Mouse (Mus musculus): ENCODE measurements around the gene Aamp. TPM values are rescaled to one million over a fixed set of nuclear protein-coding genes. Genes with fewer than 3 reads are reported as not detected.

The Aamp gene
- polyA plus RNA-seq, 1 experiment from 2014 or later = 212 TPM

DNA sequence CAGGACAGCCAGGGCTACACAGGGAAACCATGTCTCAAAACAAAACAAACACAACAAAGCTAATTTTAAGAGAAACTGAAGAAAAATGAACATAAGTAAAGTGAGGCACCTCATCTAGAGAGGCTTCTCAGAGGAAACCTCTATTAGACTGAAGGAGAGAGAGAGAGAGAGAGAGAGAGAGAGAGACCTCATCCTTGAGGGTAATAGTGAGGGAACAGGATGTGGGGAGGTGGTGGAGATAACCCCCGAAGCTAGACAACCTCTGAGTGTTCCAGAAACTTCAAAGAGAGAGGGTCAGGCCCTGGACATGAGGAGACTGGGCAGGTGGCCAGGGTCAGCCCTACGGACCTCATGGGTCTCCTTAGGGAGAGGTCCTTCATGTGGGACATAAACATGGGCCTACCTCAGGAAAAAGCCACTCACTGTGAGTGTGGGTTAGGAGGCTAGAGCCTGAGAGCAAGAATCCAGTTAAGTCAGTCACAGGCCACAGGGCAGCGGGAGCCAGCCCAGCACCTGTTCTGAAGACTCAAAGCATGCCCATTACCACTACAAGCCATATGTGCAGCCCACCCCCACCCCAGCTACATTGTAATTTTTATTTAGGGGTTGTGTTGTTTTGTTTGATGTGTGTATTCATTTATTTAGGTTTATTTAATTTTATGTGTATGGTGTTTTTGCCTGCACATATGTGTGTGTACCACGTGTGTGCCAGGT, 31.7 kb upstream of the Aamp start:
- H3K27me3 ChIP-seq (ENCODE audit: control insufficient read depth, insufficient read depth, low read depth, low read length) = no peaks in the 10 kb centered on the region
- H3K36me3 ChIP-seq (ENCODE audit: control insufficient read depth, insufficient read depth, low read length) = no peaks in the 10 kb centered on the region
- no peak for ATAC-seq
- no peaks in the 10 kb centered on the region for H3K9me3 ChIP-seq (replicated peaks; ENCODE audit: control insufficient read depth, low read length, poor library complexity, severe bottlenecking)
- 85% methylated on average over 4 of the region's 4 CpGs for WGBS
- no peaks in the 10 kb centered on the region for H3K4me1 ChIP-seq (ENCODE audit: control insufficient read depth, insufficient read depth, low read length)
- H3K4me2 ChIP-seq (ENCODE audit: low read length) = no peak overlapping the region
- no peak overlapping the region for H3K27ac ChIP-seq (ENCODE audit: low read length)
- no peak overlapping the region for H3K4me3 ChIP-seq (ENCODE audit: low read depth, low read length)
- H3K9ac ChIP-seq (ENCODE audit: low read depth, low read length) = no peak overlapping the region

DNA sequence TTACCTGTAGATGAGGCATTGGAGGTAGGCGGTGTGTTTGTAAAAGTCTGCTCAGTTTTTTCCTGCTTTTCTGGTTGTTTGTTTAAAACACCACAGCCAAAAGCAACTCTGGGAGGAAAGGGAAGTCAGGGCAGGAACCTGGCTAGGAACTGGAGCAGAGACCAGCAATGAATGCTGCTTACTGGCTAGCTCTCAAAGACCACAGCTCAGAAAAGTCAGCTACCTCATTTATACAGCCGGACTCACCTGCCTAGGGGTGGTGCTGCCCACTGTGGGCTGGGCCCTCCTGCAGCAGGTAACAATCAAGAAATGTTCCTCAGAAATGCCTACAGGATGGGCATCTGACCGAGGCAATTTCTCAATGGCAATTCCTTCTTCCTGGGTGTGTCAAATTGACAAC, 30.3 kb upstream of the Aamp start:
- Histone ChIP-seq H3K27ac (ENCODE audit: low read length) (no peak overlapping the region), H3K9ac (ENCODE audit: low read depth, low read length) (no peak overlapping the region), H3K27me3 (ENCODE audit: control insufficient read depth, insufficient read depth, low read depth, low read length) (no peaks in the 10 kb centered on the region), H3K9me3 (replicated peaks; ENCODE audit: control insufficient read depth, low read length, poor library complexity, severe bottlenecking) (no peaks in the 10 kb centered on the region), H3K36me3 (ENCODE audit: control insufficient read depth, insufficient read depth, low read length) (no peaks in the 10 kb centered on the region), H3K4me3 (ENCODE audit: low read depth, low read length) (no peak overlapping the region), H3K4me1 (ENCODE audit: control insufficient read depth, insufficient read depth, low read length) (no peaks in the 10 kb centered on the region), H3K4me2 (ENCODE audit: low read length) (no peak overlapping the region)
- no peak for ATAC-seq
- WGBS = 89% methylated on average over 3 of the region's 3 CpGs

DNA sequence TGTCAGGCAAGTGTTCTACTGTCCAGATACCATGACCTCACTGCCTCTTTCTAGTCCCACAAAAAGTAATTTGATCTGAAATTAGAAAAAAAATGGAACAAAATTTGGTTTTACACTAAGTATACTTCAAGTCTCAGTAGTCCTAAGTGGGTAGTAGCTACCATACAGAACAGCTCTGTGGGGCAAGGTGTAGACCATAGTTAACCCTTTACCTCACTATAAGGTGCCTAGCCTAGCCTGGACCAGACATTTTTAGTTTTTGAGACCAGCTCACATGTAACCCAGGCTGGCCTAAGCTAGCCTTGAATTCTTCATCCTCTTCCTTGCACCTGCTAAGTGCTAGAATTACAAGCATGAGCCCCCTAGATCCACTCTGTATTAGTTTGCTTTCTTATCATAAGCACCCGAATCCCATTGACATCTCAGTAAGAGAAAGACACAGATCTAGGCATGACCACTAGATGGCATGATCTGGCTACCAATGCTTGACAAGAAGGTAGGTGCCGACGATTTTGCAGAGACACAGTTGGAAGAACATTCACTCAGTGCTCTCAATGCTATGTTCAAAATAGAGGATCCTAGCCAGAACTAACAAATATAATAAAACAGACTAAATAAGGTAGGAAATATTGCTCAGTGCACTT, 28.6 kb upstream of the Aamp start:
- H3K4me2 ChIP-seq (ENCODE audit: low read length) = no peak overlapping the region
- no peaks in the 10 kb centered on the region for H3K36me3 ChIP-seq (ENCODE audit: control insufficient read depth, insufficient read depth, low read length)
- H3K27me3 ChIP-seq (ENCODE audit: control insufficient read depth, insufficient read depth, low read depth, low read length) = no peaks in the 10 kb centered on the region
- WGBS = 6% methylated on average over 3 of the region's 3 CpGs
- H3K9me3 ChIP-seq (replicated peaks; ENCODE audit: control insufficient read depth, low read length, poor library complexity, severe bottlenecking) = no peaks in the 10 kb centered on the region
- no peak overlapping the region for H3K27ac ChIP-seq (ENCODE audit: low read length)
- ATAC-seq = peak; percentile 57
- no peak overlapping the region for H3K9ac ChIP-seq (ENCODE audit: low read depth, low read length)
- H3K4me3 ChIP-seq (ENCODE audit: low read depth, low read length) = no peak overlapping the region
- H3K4me1 ChIP-seq (ENCODE audit: control insufficient read depth, insufficient read depth, low read length) = no peaks in the 10 kb centered on the region

DNA sequence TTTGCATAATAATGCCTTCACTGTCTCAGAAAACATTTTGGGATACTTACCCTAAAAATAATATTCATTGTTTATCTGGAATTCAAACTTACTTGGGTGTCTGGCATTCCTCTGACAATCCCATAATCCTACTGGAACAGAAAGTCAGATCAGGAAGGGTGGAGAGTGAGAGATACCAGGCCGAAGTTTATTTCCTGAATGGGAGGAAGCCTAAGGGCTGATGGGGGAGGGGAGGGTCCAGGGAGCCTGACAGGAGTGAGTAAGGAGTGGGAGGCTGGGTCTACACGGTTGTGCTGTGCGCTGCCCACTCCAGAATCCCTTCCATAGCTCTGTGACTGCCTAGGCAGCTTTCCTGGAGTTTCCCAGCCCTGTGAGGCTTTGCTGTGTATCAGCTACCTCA, 25.2 kb upstream of the Aamp start:
- H3K27me3 ChIP-seq (ENCODE audit: control insufficient read depth, insufficient read depth, low read depth, low read length) = 0 out of 2 replicates have a peak, but pooled peaks cover 2% of the 10 kb centered on the region
- H3K9ac ChIP-seq (ENCODE audit: low read depth, low read length) = no peak overlapping the region
- no peaks in the 10 kb centered on the region for H3K36me3 ChIP-seq (ENCODE audit: control insufficient read depth, insufficient read depth, low read length)
- H3K4me1 ChIP-seq (ENCODE audit: control insufficient read depth, insufficient read depth, low read length) = no peaks in the 10 kb centered on the region
- no peaks in the 10 kb centered on the region for H3K9me3 ChIP-seq (replicated peaks; ENCODE audit: control insufficient read depth, low read length, poor library complexity, severe bottlenecking)
- H3K27ac ChIP-seq (ENCODE audit: low read length) = no peak overlapping the region
- no peak for ATAC-seq
- WGBS = 55% methylated on average over 3 of the region's 3 CpGs
- H3K4me3 ChIP-seq (ENCODE audit: low read depth, low read length) = no peak overlapping the region
- H3K4me2 ChIP-seq (ENCODE audit: low read length) = no peak overlapping the region

DNA sequence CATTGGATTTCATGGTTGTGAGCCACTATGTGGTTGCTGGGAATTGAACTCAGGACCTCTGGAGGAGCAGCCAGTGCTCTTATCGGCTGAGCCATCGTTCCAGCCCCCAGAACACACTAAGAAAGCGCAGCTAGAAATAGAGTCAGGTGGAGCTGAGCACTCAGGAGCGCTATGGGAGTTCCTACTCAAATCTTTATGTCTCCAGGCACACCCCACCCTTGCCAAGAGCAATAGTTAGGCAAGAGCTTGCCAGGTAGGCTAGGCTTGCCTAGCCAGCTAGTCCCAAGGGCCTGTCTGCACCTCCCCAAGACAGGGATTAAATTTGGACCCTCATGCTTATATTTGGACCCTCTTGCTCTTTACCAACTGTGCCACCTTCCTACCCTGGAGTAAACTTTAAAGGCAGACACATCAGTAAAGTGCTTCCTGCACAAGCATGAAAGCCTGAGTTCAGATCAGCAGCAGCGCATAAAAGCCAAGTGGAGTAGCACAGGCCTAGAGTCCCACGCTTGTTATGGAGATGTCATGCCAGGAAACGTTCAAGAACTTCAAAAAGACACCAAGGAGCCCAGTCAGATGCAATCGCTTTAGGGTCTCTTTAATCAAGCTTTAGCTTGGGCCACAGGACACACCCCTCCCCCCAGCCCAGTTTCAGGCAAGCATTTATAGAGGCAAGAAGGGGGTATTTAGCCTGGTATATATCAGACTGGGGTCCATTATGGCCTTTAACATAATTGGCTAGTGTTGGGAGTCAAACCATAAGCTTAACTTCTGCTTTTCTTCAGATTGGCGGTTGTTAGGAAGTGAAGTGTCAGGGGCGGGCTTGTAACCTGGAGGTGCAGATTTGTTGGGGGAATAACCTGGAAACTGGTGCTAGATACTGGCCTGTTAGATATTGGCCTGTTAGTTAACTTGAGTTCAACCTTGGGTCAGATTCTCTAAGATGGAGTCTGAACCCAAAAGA, 23.7 kb upstream of the Aamp start:
- H3K9ac ChIP-seq (ENCODE audit: low read depth, low read length) = no peak overlapping the region
- H3K4me3 ChIP-seq (ENCODE audit: low read depth, low read length) = no peak overlapping the region
- H3K36me3 ChIP-seq (ENCODE audit: control insufficient read depth, insufficient read depth, low read length) = no peaks in the 10 kb centered on the region
- no peak overlapping the region for H3K4me2 ChIP-seq (ENCODE audit: low read length)
- whole genome bisulfite sequencing = 84% methylated on average over 10 of the region's 10 CpGs
- H3K4me1 ChIP-seq (ENCODE audit: control insufficient read depth, insufficient read depth, low read length) = peaks cover 9% of the 10 kb centered on the region
- peaks cover 8% of the 10 kb centered on the region; the same call in 1 of the 2 replicates for H3K27me3 ChIP-seq (ENCODE audit: control insufficient read depth, insufficient read depth, low read depth, low read length)
- no peak for ATAC-seq
- H3K27ac ChIP-seq (ENCODE audit: low read length) = no peak overlapping the region
- H3K9me3 ChIP-seq (replicated peaks; ENCODE audit: control insufficient read depth, low read length, poor library complexity, severe bottlenecking) = no peaks in the 10 kb centered on the region

DNA sequence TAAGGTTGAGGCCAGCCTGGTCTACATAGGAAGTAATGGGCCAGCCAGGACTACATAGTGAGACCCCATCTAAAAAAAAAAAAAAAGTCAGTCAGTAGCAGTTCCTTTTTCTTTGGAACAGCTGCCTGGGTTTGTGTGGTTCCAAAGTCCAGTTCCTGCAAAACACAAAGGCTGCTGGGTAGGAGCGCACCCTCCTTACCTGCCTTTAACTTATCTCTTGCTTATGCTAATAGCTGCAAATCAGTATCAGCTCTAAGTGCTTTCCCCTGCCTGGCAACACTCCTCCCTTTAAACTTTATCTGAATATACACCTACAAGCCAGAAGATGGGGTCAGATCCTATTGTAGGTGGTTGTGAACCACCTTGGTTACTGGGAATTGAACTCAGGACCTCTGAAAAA, 22.6 kb upstream of the Aamp start:
- Histone ChIP-seq H3K4me3 (ENCODE audit: low read depth, low read length) (no peak overlapping the region), H3K27ac (ENCODE audit: low read length) (no peak overlapping the region), H3K4me2 (ENCODE audit: low read length) (no peak overlapping the region), H3K27me3 (ENCODE audit: control insufficient read depth, insufficient read depth, low read depth, low read length) (peaks cover 15% of the 10 kb centered on the region), H3K36me3 (ENCODE audit: control insufficient read depth, insufficient read depth, low read length) (no peaks in the 10 kb centered on the region), H3K9ac (ENCODE audit: low read depth, low read length) (no peak overlapping the region), H3K4me1 (ENCODE audit: control insufficient read depth, insufficient read depth, low read length) (peaks cover 9% of the 10 kb centered on the region), H3K9me3 (replicated peaks; ENCODE audit: control insufficient read depth, low read length, poor library complexity, severe bottlenecking) (no peaks in the 10 kb centered on the region)
- WGBS = 100% methylated on average over 1 of the region's 1 CpGs
- ATAC-seq = no peak

DNA sequence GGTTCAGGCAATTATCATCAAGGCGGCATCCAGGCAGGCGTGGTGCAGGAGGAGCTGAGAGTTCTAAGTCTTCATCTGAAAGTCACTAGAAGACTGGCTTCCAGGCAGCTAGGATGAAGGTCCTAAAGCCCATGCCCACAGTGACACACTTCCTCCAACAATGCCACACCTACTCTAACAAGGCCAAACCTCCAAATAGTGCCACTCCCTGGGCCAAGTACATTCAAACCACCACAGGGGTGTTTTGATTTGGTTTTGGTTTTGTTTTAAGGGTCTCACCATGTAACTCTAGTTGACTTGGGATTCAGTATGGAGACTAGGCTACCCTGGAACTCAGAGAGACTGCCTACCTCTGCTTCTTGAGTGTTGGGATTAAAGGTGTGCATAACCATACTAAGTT, 21.0 kb upstream of the Aamp start, which contains the start of gene Tmbim1:
Gene Tmbim1 (minus strand): TSS at position 101 of the 400 bp plus-strand sequence.
- H3K4me1 ChIP-seq (ENCODE audit: control insufficient read depth, insufficient read depth, low read length) = peaks cover 9% of the 10 kb centered on the region
- ATAC-seq = no peak
- no peak within 1 kb of the TSS for H3K4me3 ChIP-seq (ENCODE audit: low read depth, low read length)
- no peak within 1 kb of the TSS for H3K4me2 ChIP-seq (ENCODE audit: low read length)
- WGBS = 84% methylated on average over 2 of the region's 2 CpGs
- H3K9ac ChIP-seq (ENCODE audit: low read depth, low read length) = no peak within 1 kb of the TSS
- no peaks in the 10 kb centered on the region for H3K36me3 ChIP-seq (ENCODE audit: control insufficient read depth, insufficient read depth, low read length)
- H3K9me3 ChIP-seq (replicated peaks; ENCODE audit: control insufficient read depth, low read length, poor library complexity, severe bottlenecking) = no peaks in the 10 kb centered on the region
- peaks cover 15% of the 10 kb centered on the region for H3K27me3 ChIP-seq (ENCODE audit: control insufficient read depth, insufficient read depth, low read depth, low read length)
- no peak within 1 kb of the TSS for H3K27ac ChIP-seq (ENCODE audit: low read length)

DNA sequence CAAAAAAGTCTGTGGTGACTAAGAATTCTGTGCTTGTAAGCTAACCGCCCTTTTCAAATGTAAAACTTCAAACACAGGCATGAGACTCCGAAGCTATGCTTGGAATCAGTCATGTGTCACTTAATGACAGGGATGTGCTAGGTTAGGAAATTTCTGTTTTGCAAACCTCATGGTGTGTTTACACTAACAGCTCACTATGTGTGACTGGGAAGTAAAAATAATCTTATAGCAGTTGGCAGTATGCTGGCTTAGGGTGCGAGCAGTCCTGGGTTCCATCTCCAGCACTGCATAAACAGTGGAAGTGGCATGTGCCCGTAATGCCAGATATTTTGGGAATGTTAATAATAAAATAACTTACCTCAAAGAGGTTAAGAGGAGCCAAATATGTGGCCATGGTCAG, 20.4 kb upstream of the Aamp start:
- 82% methylated on average over 4 of the region's 4 CpGs for WGBS

More for the DNA sequence above, 20.4 kb upstream of the Aamp start:
- no peaks in the 10 kb centered on the region for H3K36me3 ChIP-seq (ENCODE audit: control insufficient read depth, insufficient read depth, low read length)
- no peak overlapping the region for H3K4me3 ChIP-seq (ENCODE audit: low read depth, low read length)
- no peak overlapping the region for H3K9ac ChIP-seq (ENCODE audit: low read depth, low read length)
- peaks cover 15% of the 10 kb centered on the region for H3K27me3 ChIP-seq (ENCODE audit: control insufficient read depth, insufficient read depth, low read depth, low read length)
- peaks cover 9% of the 10 kb centered on the region for H3K4me1 ChIP-seq (ENCODE audit: control insufficient read depth, insufficient read depth, low read length)
- H3K4me2 ChIP-seq (ENCODE audit: low read length) = no peak overlapping the region
- ATAC-seq = no peak
- H3K27ac ChIP-seq (ENCODE audit: low read length) = no peak overlapping the region
- H3K9me3 ChIP-seq (replicated peaks; ENCODE audit: control insufficient read depth, low read length, poor library complexity, severe bottlenecking) = no peaks in the 10 kb centered on the region
